ENCODE assay signal across 30 mouse cellular contexts in the genomic region with DNA sequence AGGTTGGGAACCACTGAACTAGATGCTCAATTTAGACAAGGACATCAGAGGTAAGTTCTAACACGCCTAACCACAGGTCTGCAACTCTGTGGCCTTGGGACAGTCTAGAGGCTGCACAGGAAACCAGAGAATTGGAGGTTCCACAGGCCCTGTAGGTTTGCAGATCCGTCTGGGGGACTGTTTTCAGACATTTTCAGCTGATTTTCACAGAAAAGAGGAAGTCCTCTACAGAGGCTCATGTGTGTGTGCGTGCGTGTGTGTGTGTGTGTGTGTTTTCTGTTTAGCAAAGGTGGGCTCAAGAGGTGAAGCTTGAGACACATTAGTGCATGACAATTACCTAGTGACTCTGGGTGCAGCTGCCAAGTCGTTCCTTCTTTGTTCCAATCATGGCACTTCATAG. TPM values are rescaled to one million over a fixed set of nuclear protein-coding genes. Genes with fewer than 3 reads are reported as not detected.
A peak's percentile ranks its signal among the peaks of the same experiment; 100 is the strongest.
DNase-seq lines count a peak whose midpoint lies in the region; ATAC-seq and TF ChIP-seq lines count a peak whose summit lies in the region.
"Had no signal": no experiment of that assay in that cellular context is flagged by ENCODE, and none has a peak within 500 bp of the region (broad histone marks: within the 10 kb centered on the region; RNA-seq: fewer than 3 reads in every experiment).

No protein-coding gene starts in this region.

- DNase-seq in lung, postnatal 36 days, result peak; percentile 40
- DNase-seq in lung, postnatal 0 days (ENCODE audit: low spot score), result no peak
- DNase-seq in MEL-GATA-1-ER (ENCODE audit: extremely low read depth, low read depth), result peak; percentile 38
- peak; percentile 23 to 76 for DNase-seq in natural killer cell, adult 2 months (ENCODE audit: low spot score in 2 of 2)
- peak; percentile 49 to 68 for DNase-seq in spleen, postnatal 4 days (ENCODE audit: low spot score in 2 of 2)
- no peak for DNase-seq in kidney, adult 9 months
- DNase-seq in frontal cortex, postnatal 25 days (ENCODE audit: low spot score in 2 of 2), result no peak
- no peak for DNase-seq in layer of hippocampus, postnatal 14 days (ENCODE audit: low spot score in 2 of 2)
- DNase-seq: adrenal gland, postnatal 10 days; cerebellum, adult 9-11 months; gastrocnemius, postnatal 36 days; heart, postnatal 10 days; kidney, adult 8-10 months; kidney, postnatal 4 days; lung, postnatal 14 days had no signal

- no peak overlapping the region for H3K4me3 ChIP-seq in lung, postnatal 0 days (ENCODE audit: low read depth, low read length)
- H3K4me3 ChIP-seq: embryonic facial prominence, embryonic 13.5 days; heart, embryonic 10.5 days; hindbrain, embryonic 13.5 days; limb, embryonic 15.5 days; midbrain, embryonic 10.5 days; neural tube, embryonic 12.5 days had no signal

- 80% methylated on average over 5 of the region's 5 CpGs for whole genome bisulfite sequencing in lung, postnatal 0 days

- H3K27ac ChIP-seq in lung, postnatal 0 days (ENCODE audit: low read length), result no peak overlapping the region
- H3K27ac ChIP-seq: embryonic facial prominence, embryonic 13.5 days; heart, embryonic 10.5 days; hindbrain, embryonic 13.5 days; limb, embryonic 15.5 days; midbrain, embryonic 10.5 days; neural tube, embryonic 12.5 days had no signal

- no peaks in the 10 kb centered on the region for H3K36me3 ChIP-seq in lung, postnatal 0 days (ENCODE audit: insufficient read depth, low read length)
- H3K36me3 ChIP-seq: embryonic facial prominence, embryonic 13.5 days; heart, embryonic 10.5 days; hindbrain, embryonic 13.5 days; limb, embryonic 15.5 days; midbrain, embryonic 10.5 days; neural tube, embryonic 12.5 days had no signal

- H3K9ac ChIP-seq in lung, postnatal 0 days (replicated peaks; ENCODE audit: low read depth), result no peak overlapping the region
- H3K9ac ChIP-seq: embryonic facial prominence, embryonic 13.5 days; hindbrain, embryonic 13.5 days; limb, embryonic 15.5 days; neural tube, embryonic 12.5 days had no signal

- TF ChIP-seq CTCF in lung, postnatal 0 days (IDR thresholded peaks at IDR 0.05), result no peak

- no peaks in the 10 kb centered on the region; the same call in 1 of the 2 replicates for H3K4me1 ChIP-seq in lung, postnatal 0 days (ENCODE audit: insufficient read depth, low read depth, low read length)
- H3K4me1 ChIP-seq: embryonic facial prominence, embryonic 13.5 days; hindbrain, embryonic 13.5 days; limb, embryonic 15.5 days; midbrain, embryonic 10.5 days; neural tube, embryonic 12.5 days had no signal

- H3K27me3 ChIP-seq in lung, postnatal 0 days (replicated peaks; ENCODE audit: insufficient read depth, low read length), result no peaks in the 10 kb centered on the region
- H3K27me3 ChIP-seq: hindbrain, embryonic 13.5 days; limb, embryonic 15.5 days; neural tube, embryonic 12.5 days had no signal

- no peak for TF ChIP-seq EP300 in lung, postnatal 0 days (IDR thresholded peaks at IDR 0.05)

- H3K4me2 ChIP-seq in lung, postnatal 0 days (replicated peaks; ENCODE audit: low read depth, low read length), result no peak overlapping the region
- H3K4me2 ChIP-seq: embryonic facial prominence, embryonic 13.5 days; hindbrain, embryonic 13.5 days; limb, embryonic 15.5 days; neural tube, embryonic 12.5 days had no signal

- no peaks in the 10 kb centered on the region for H3K9me3 ChIP-seq in lung, postnatal 0 days (ENCODE audit: low read length)
- H3K9me3 ChIP-seq: embryonic facial prominence, embryonic 13.5 days; heart, embryonic 10.5 days; hindbrain, embryonic 13.5 days; limb, embryonic 15.5 days; midbrain, embryonic 10.5 days; neural tube, embryonic 12.5 days had no signal

- ATAC-seq in lung, postnatal 0 days, result no peak
- ATAC-seq: activated CD4-positive, CD25-positive, alpha-beta regulatory T cell, adult 4 months; forebrain, embryonic 16.5 days; inflammation-experienced regulatory T-cells, adult 6 months had no signal

RNA-seq across cellular contexts. Expression of a gene that starts 18.8 kb away (rescaled TPM):
- polyA plus RNA-seq in lung, postnatal 0 days (2015; fragmentation: Nextera tagmentation; extraction: Ambion mirVana), result not detected in 2 replicates
- total RNA-seq in layer of hippocampus, postnatal 14 days (2021), result not detected
- total RNA-seq: adrenal gland, postnatal 10 days; gastrocnemius, postnatal 36 days; heart, postnatal 10 days; layer of hippocampus, postnatal 10 days; left cerebral cortex, postnatal 14 days; midbrain, postnatal 0 days had no signal
- polyA plus RNA-seq: activated CD4-positive, CD25-positive, alpha-beta regulatory T cell, adult 4 months; embryonic facial prominence, embryonic 13.5 days; forebrain, embryonic 16.5 days; heart, embryonic 10.5 days; hindbrain, embryonic 13.5 days; inflammation-experienced regulatory T-cells, adult 6 months; limb, embryonic 15.5 days; liver, embryonic 16.5 days; midbrain, embryonic 10.5 days; midbrain, postnatal 0 days; neural tube, embryonic 12.5 days; urinary bladder, adult 2 months had no signal

RNA-seq across cellular contexts. Expression of a gene that starts 46.9 kb away (rescaled TPM):
- 0.63 and 0.86 TPM in 2 replicates for polyA plus RNA-seq in lung, postnatal 0 days (2015; fragmentation: Nextera tagmentation; extraction: Ambion mirVana)
- total RNA-seq in layer of hippocampus, postnatal 14 days (2021), result 1 to 10 TPM in 1 of 2 experiments, under 1 TPM in 1; 0.90 to 1.1 TPM
- total RNA-seq: gastrocnemius, postnatal 36 days had no signal
- polyA plus RNA-seq: activated CD4-positive, CD25-positive, alpha-beta regulatory T cell, adult 4 months; inflammation-experienced regulatory T-cells, adult 6 months; testis, adult 2 months had no signal

Comparison
In these comparisons a context has a peak if more than half of its experiments do, and no peak if none do; other contexts are left out.
1. DNase-seq: peak in lung, postnatal 36 days (single experiment), MEL-GATA-1-ER (single experiment), natural killer cell, adult 2 months (2 of 2) and spleen, postnatal 4 days (2 of 2); none in lung, postnatal 0 days (single experiment), kidney, adult 9 months (single experiment), frontal cortex, postnatal 25 days (0 of 2) and layer of hippocampus, postnatal 14 days (0 of 2).